Comparison of ENCODE assay signal across 27 mouse cellular contexts in the genomic region with DNA sequence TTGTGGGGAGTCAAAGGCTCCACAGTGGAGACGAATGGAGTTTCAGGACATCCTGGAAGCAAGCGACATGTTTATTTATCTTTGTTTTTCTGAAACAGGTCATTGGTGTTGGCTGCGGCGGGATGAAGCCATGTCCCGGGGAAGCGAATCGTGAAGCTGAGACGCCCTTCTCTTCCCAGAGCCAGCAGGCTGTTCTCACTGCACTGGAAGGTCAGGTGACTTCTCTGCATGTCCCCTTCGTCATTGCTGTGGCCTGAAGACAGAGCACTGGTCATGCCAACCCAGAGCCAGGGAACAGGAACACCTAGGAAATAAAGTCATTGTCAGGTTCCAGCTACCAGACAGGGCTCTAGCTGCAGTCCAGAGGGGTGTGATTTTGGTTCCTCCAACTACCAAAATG. TPM values are rescaled to one million over a fixed set of nuclear protein-coding genes. Genes with fewer than 3 reads are reported as not detected.
DNase-seq lines count a peak whose midpoint lies in the region; ATAC-seq and TF ChIP-seq lines count a peak whose summit lies in the region.
"Had no signal": no experiment of that assay in that cellular context is flagged by ENCODE, and none has a peak within 500 bp of the region (broad histone marks: within the 10 kb centered on the region; RNA-seq: fewer than 3 reads in every experiment).

No protein-coding gene starts in this region.

- no peaks in the 10 kb centered on the region for H3K4me1 ChIP-seq in kidney, embryonic 14.5 days (ENCODE audit: control insufficient read depth, insufficient read depth, low read length)
- no peaks in the 10 kb centered on the region for H3K4me1 ChIP-seq in lung, postnatal 0 days (ENCODE audit: insufficient read depth, low read depth, low read length)
- H3K4me1 ChIP-seq: hindbrain, embryonic 13.5 days had no signal

- no peaks in the 10 kb centered on the region for H3K36me3 ChIP-seq in kidney, embryonic 14.5 days (ENCODE audit: control insufficient read depth, insufficient read depth, low read length)
- H3K36me3 ChIP-seq in lung, postnatal 0 days (ENCODE audit: insufficient read depth, low read length): no peaks in the 10 kb centered on the region
- H3K36me3 ChIP-seq: forebrain, embryonic 10.5 days; G1E; heart, embryonic 12.5 days; heart, embryonic 15.5 days; hindbrain, embryonic 10.5 days; hindbrain, embryonic 13.5 days had no signal

- no peaks in the 10 kb centered on the region for H3K27me3 ChIP-seq in kidney, embryonic 14.5 days (ENCODE audit: control insufficient read depth, insufficient read depth, low read length)
- no peaks in the 10 kb centered on the region for H3K27me3 ChIP-seq in lung, postnatal 0 days (replicated peaks; ENCODE audit: insufficient read depth, low read length)
- H3K27me3 ChIP-seq: CH12.LX, Patski had no signal

- no peaks in the 10 kb centered on the region for H3K9me3 ChIP-seq in kidney, embryonic 14.5 days (ENCODE audit: control insufficient read depth, low read length)
- no peaks in the 10 kb centered on the region for H3K9me3 ChIP-seq in lung, postnatal 0 days (ENCODE audit: low read length)
- H3K9me3 ChIP-seq: forebrain, embryonic 10.5 days; forebrain, embryonic 13.5 days; heart, embryonic 12.5 days; heart, embryonic 15.5 days; hindbrain, embryonic 10.5 days; hindbrain, embryonic 13.5 days had no signal

- TF ChIP-seq EP300 in lung, postnatal 0 days (IDR thresholded peaks at IDR 0.05): no peak

- 35% methylated on average over 9 of the region's 9 CpGs for WGBS in kidney, embryonic 14.5 days
- WGBS in lung, postnatal 0 days: 46% methylated on average over 9 of the region's 9 CpGs

- no peak overlapping the region for H3K9ac ChIP-seq in kidney, embryonic 14.5 days (ENCODE audit: low read depth, low read length)
- no peak overlapping the region for H3K9ac ChIP-seq in lung, postnatal 0 days (replicated peaks; ENCODE audit: low read depth)
- H3K9ac ChIP-seq: forebrain, embryonic 13.5 days; heart, embryonic 12.5 days; heart, embryonic 15.5 days; hindbrain, embryonic 13.5 days had no signal

- H3K27ac ChIP-seq in kidney, embryonic 14.5 days (ENCODE audit: low read depth, low read length): no peak overlapping the region
- H3K27ac ChIP-seq in lung, postnatal 0 days (ENCODE audit: low read length): no peak overlapping the region
- H3K27ac ChIP-seq: forebrain, embryonic 10.5 days; forebrain, embryonic 13.5 days; heart, embryonic 15.5 days; hindbrain, embryonic 10.5 days; hindbrain, embryonic 13.5 days had no signal

- ATAC-seq in kidney, embryonic 14.5 days (ENCODE audit: low FRiP score, low TSS enrichment): peak; percentile 53; the same call in 1 of the 2 replicates
- ATAC-seq in lung, postnatal 0 days: no peak
- ATAC-seq: forebrain, embryonic 13.5 days; forebrain, embryonic 16.5 days; Patski had no signal

- DNase-seq in kidney, postnatal 25 days: no peak
- DNase-seq in lung, adult 18-20 months: peak; percentile 6 to 12
- DNase-seq in lung, postnatal 0 days (ENCODE audit: low spot score): no peak
- peak; percentile 33 for DNase-seq in lung, postnatal 10 days
- peak; percentile 29 for DNase-seq in lung, postnatal 36 days
- DNase-seq in gastrocnemius, postnatal 10 days: no peak
- DNase-seq: adrenal gland, postnatal 10 days; adrenal gland, postnatal 36 days; B cell, adult 2 months; cerebellum, adult 18-20 months; cerebellum, adult 9-10 months; cerebellum, postnatal 14 days; gastrocnemius, postnatal 14 days; heart, postnatal 10 days; heart, postnatal 36 days had no signal

- H3K4me3 ChIP-seq in kidney, embryonic 14.5 days (ENCODE audit: low read length): no peak overlapping the region
- no peak overlapping the region for H3K4me3 ChIP-seq in lung, postnatal 0 days (ENCODE audit: low read depth, low read length)
- H3K4me3 ChIP-seq: forebrain, embryonic 10.5 days; forebrain, embryonic 13.5 days; heart, embryonic 12.5 days; heart, embryonic 15.5 days; hindbrain, embryonic 10.5 days; hindbrain, embryonic 13.5 days had no signal

- H3K4me2 ChIP-seq in kidney, embryonic 14.5 days (replicated peaks; ENCODE audit: low read depth, low read length): no peak overlapping the region
- no peak overlapping the region for H3K4me2 ChIP-seq in lung, postnatal 0 days (replicated peaks; ENCODE audit: low read depth, low read length)
- H3K4me2 ChIP-seq: forebrain, embryonic 13.5 days; heart, embryonic 12.5 days; heart, embryonic 15.5 days; hindbrain, embryonic 13.5 days had no signal

- TF ChIP-seq CTCF in lung, postnatal 0 days (IDR thresholded peaks at IDR 0.05): no peak

RNA-seq across cellular contexts. Expression of gene Stab2, which starts 11.1 kb away (rescaled TPM):
- polyA plus RNA-seq in kidney, embryonic 14.5 days (2014; fragmentation: Nextera tagmentation; extraction: Ambion mirVana): 1.8 and 3.8 TPM in 2 replicates
- 0.11 and 0.24 TPM in 2 replicates for polyA plus RNA-seq in lung, postnatal 0 days (2015; fragmentation: Nextera tagmentation; extraction: Ambion mirVana)
- total RNA-seq in gastrocnemius, postnatal 10 days (2021): under 1 TPM; 0.47 to 0.86 TPM
- total RNA-seq: CH12.LX had no signal
- polyA plus RNA-seq: G1E had no signal

RNA-seq across cellular contexts. Expression of gene 1700113H08Rik, which starts 39.0 kb away (rescaled TPM):
- not detected in 2 replicates for polyA plus RNA-seq in kidney, embryonic 14.5 days (2014; fragmentation: Nextera tagmentation; extraction: Ambion mirVana)
- not detected in 2 replicates for polyA plus RNA-seq in lung, postnatal 0 days (2015; fragmentation: Nextera tagmentation; extraction: Ambion mirVana)
- total RNA-seq in gastrocnemius, postnatal 10 days (2021): under 1 TPM; 0.35 to 0.61 TPM
- total RNA-seq: adrenal gland, adult 18-20 months; adrenal gland, postnatal 36 days; CH12.LX; heart, postnatal 36 days had no signal
- polyA plus RNA-seq: forebrain, embryonic 10.5 days; forebrain, embryonic 16.5 days; G1E; heart, embryonic 12.5 days; Patski had no signal

Comparison
In these comparisons a context has a peak if more than half of its experiments do, and no peak if none do; other contexts are left out.
1. DNase-seq: peak in lung, adult 18-20 months (2 of 2), lung, postnatal 10 days (single experiment) and lung, postnatal 36 days (single experiment); none in kidney, postnatal 25 days (0 of 2), lung, postnatal 0 days (single experiment) and gastrocnemius, postnatal 10 days (single experiment).